Mouse (Mus musculus) stomach, embryonic 14.5 days (tissue): Measurements from ENCODE around the gene Mybpc3. TPM values are rescaled to one million over a fixed set of nuclear protein-coding genes. Genes with fewer than 3 reads are reported as not detected.

Experiments used
- ATAC-seq: fragments of 200-750 bp; cut with Nextera tagmentation; 2 replicates; pipeline ENCODE4 v1.8.0; 2017; ENCODE audit warnings: low read depth, moderate TSS enrichment; ENCODE audit not compliant: insufficient number of reproducible peaks, insufficient read depth, low FRiP score
- H3K27ac ChIP-seq: fragments of 300-500 bp; sonication (generic); 2 replicates; pipeline ENCODE4 v1.5.1; 2014; ENCODE audit warnings: mild to moderate bottlenecking, low read length, moderate library complexity, mixed read lengths
- H3K27me3 ChIP-seq: fragments of 300-500 bp; sonication (generic); 2 replicates; pipeline ENCODE4 v1.6.1; 2014; ENCODE audit warnings: low read length, control low read depth, mixed read lengths; ENCODE audit not compliant: control insufficient read depth, insufficient read depth
- H3K36me3 ChIP-seq: fragments of 300-500 bp; sonication (generic); 2 replicates; pipeline ENCODE4 v1.6.1; 2014; ENCODE audit warnings: mild to moderate bottlenecking, control low read depth, low read length, moderate library complexity, mixed read lengths; ENCODE audit not compliant: control insufficient read depth, insufficient read depth
- H3K4me1 ChIP-seq: fragments of 300-500 bp; sonication (generic); 2 replicates; pipeline ENCODE4 v1.6.1; 2014; ENCODE audit warnings: low read length, control low read depth, mixed read lengths; ENCODE audit not compliant: control insufficient read depth, insufficient read depth
- H3K4me2 ChIP-seq: fragments of 300-500 bp; sonication (generic); replicated peaks from 2 replicates; pipeline ENCODE4 v1.6.1; 2014; ENCODE audit warnings: low read depth, low read length, control low read depth
- H3K4me3 ChIP-seq: fragments of 300-500 bp; sonication (generic); 2 replicates; pipeline ENCODE4 v1.5.1; 2014; ENCODE audit warnings: low read depth, low read length, control low read depth
- H3K9ac ChIP-seq: fragments of 300-500 bp; sonication (generic); replicated peaks from 2 replicates; pipeline ENCODE4 v1.6.1; 2014; ENCODE audit warnings: low read depth, mild to moderate bottlenecking, control low read depth, low read length, moderate library complexity, mixed read lengths
- H3K9me3 ChIP-seq: fragments of 300-500 bp; sonication (generic); 2 replicates; pipeline ENCODE4 v1.6.1; 2016; ENCODE audit warnings: low read depth, low read length, control low read depth; ENCODE audit not compliant: control insufficient read depth
- WGBS: fragments of 180-500 bp; shearing (Covaris S2); extraction: QIAGEN DNeasy Blood & Tissue Kit; methylation state at CpG from one replicate; pipeline ENCODE4 v1.1.7; 2014; 5-methylcytosine and 5-hydroxymethylcytosine counted together
- polyA plus RNA-seq: library from polyadenylated mRNA; unstranded; fragments of >200 nt; fragmentation: Nextera tagmentation; extraction: Ambion mirVana; gene quantifications from 2 replicates; pipeline ENCODE4 v1.2.1, GENCODE M21; 2014

The Mybpc3 gene
- polyA plus RNA-seq, 1 experiment from 2014 or later = 0.42 TPM

GRCm38 (mm10) chr2:91113852-91114251 is 4.1 kb upstream of the Mybpc3 start:
- Histone ChIP-seq H3K27ac (no peak overlapping the region), H3K36me3 (no peaks in the 10 kb centered on the region), H3K4me2 (no peak overlapping the region), H3K27me3 (no peaks in the 10 kb centered on the region), H3K9me3 (no peaks in the 10 kb centered on the region), H3K4me3 (no peak overlapping the region), H3K4me1 (peaks cover 7% of the 10 kb centered on the region; the same call in 1 of the 2 replicates), H3K9ac (no peak overlapping the region)
- no peak for ATAC-seq
- WGBS = 76% methylated on average over 6 of the region's 6 CpGs

GRCm38 (mm10) chr2:91114781-91115577 is 3.0 kb upstream of the Mybpc3 start:
- no peaks in the 10 kb centered on the region for H3K9me3 ChIP-seq

GRCm38 (mm10) chr2:91115578-91115970 is 2.4 kb upstream of the Mybpc3 start:
- H3K4me3 ChIP-seq = peak overlapping the region; percentile 38
- H3K4me1 ChIP-seq = peaks cover 7% of the 10 kb centered on the region; the same call in 1 of the 2 replicates
- peak overlapping the region; percentile 81 for H3K4me2 ChIP-seq
- no peak overlapping the region for H3K27ac ChIP-seq
- no peaks in the 10 kb centered on the region for H3K27me3 ChIP-seq
- H3K9me3 ChIP-seq = no peaks in the 10 kb centered on the region
- 30% methylated on average over 12 of the region's 12 CpGs for whole genome bisulfite sequencing
- peak overlapping the region; percentile 54 for H3K9ac ChIP-seq
- ATAC-seq = no peak
- no peaks in the 10 kb centered on the region for H3K36me3 ChIP-seq

More at GRCm38 (mm10) chr2:91114781-91115577, 3.0 kb upstream of the Mybpc3 start:
- no peaks in the 10 kb centered on the region for H3K27me3 ChIP-seq
- peak; percentile 65; the same call in 1 of the 2 replicates for ATAC-seq
- 7% methylated on average over 41 of the region's 42 CpGs for WGBS
- H3K27ac ChIP-seq = no peak overlapping the region
- H3K4me2 ChIP-seq = peak overlapping the region; percentile 81
- H3K9ac ChIP-seq = peak overlapping the region; percentile 54
- peak overlapping the region; percentile 38 for H3K4me3 ChIP-seq
- H3K36me3 ChIP-seq = no peaks in the 10 kb centered on the region
- peaks cover 7% of the 10 kb centered on the region; the same call in 1 of the 2 replicates for H3K4me1 ChIP-seq

GRCm38 (mm10) chr2:91116842-91117241 is 1.1 kb upstream of the Mybpc3 start:
- no peak overlapping the region for H3K9ac ChIP-seq
- H3K27me3 ChIP-seq = no peaks in the 10 kb centered on the region
- no peak overlapping the region for H3K4me2 ChIP-seq
- ATAC-seq = no peak
- H3K36me3 ChIP-seq = no peaks in the 10 kb centered on the region
- peaks cover 7% of the 10 kb centered on the region; the same call in 1 of the 2 replicates for H3K4me1 ChIP-seq
- no peak overlapping the region for H3K4me3 ChIP-seq
- WGBS = 79% methylated on average over 5 of the region's 5 CpGs
- no peak overlapping the region for H3K27ac ChIP-seq
- no peaks in the 10 kb centered on the region for H3K9me3 ChIP-seq

GRCm38 (mm10) chr2:91118647-91119046 is 703 bp downstream of the Mybpc3 start:
- no peak for ATAC-seq
- Histone ChIP-seq H3K4me2 (no peak overlapping the region), H3K27ac (no peak overlapping the region)

GRCm38 (mm10) chr2:91119061-91119460 is 1.1 kb downstream of the Mybpc3 start:
- Histone ChIP-seq H3K4me1 (peaks cover 7% of the 10 kb centered on the region; the same call in 1 of the 2 replicates), H3K27me3 (no peaks in the 10 kb centered on the region), H3K4me3 (no peak overlapping the region), H3K9ac (no peak overlapping the region), H3K4me2 (no peak overlapping the region), H3K27ac (no peak overlapping the region), H3K9me3 (no peaks in the 10 kb centered on the region), H3K36me3 (no peaks in the 10 kb centered on the region)
- ATAC-seq = no peak
- 91% methylated on average over 19 of the region's 19 CpGs for WGBS

More at GRCm38 (mm10) chr2:91118647-91119046, 703 bp downstream of the Mybpc3 start:
- Histone ChIP-seq H3K27me3 (no peaks in the 10 kb centered on the region), H3K4me1 (peaks cover 7% of the 10 kb centered on the region; the same call in 1 of the 2 replicates), H3K9me3 (no peaks in the 10 kb centered on the region), H3K9ac (no peak overlapping the region), H3K36me3 (no peaks in the 10 kb centered on the region), H3K4me3 (no peak overlapping the region)
- 50% methylated on average over 1 of the region's 1 CpGs for WGBS

- Histone ChIP-seq H3K4me3 (no peak overlapping the region), H3K9me3 (no peaks in the 10 kb centered on the region), H3K4me1 (peaks cover 7% of the 10 kb centered on the region; the same call in 1 of the 2 replicates), H3K9ac (no peak overlapping the region), H3K4me2 (no peak overlapping the region), H3K36me3 (no peaks in the 10 kb centered on the region), H3K27ac (no peak overlapping the region), H3K27me3 (no peaks in the 10 kb centered on the region)
- no peak for ATAC-seq
- 82% methylated on average over 6 of the region's 6 CpGs for WGBS
Observed at GRCm38 (mm10) chr2:91119551-91119950, 1.6 kb downstream of the Mybpc3 start.

GRCm38 (mm10) chr2:91120261-91120671 is 2.3 kb downstream of the Mybpc3 start:
- no peaks in the 10 kb centered on the region for H3K9me3 ChIP-seq
- ATAC-seq = no peak
- H3K36me3 ChIP-seq = no peaks in the 10 kb centered on the region
- 68% methylated on average over 6 of the region's 6 CpGs for WGBS
- no peak overlapping the region for H3K27ac ChIP-seq
- no peak overlapping the region for H3K4me2 ChIP-seq
- H3K4me1 ChIP-seq = peaks cover 6% of the 10 kb centered on the region; the same call in 1 of the 2 replicates
- H3K27me3 ChIP-seq = no peaks in the 10 kb centered on the region
- no peak overlapping the region for H3K9ac ChIP-seq
- H3K4me3 ChIP-seq = no peak overlapping the region
